Mouse (Mus musculus): ENCODE measurements around the gene Hexim2. TPM values are rescaled to one million over a fixed set of nuclear protein-coding genes. Genes with fewer than 3 reads are reported as not detected.
A peak's percentile ranks its signal among the peaks of the same experiment; 100 is the strongest.

The Hexim2 gene
- polyA plus RNA-seq, 1 experiment: 3.1 TPM

GRCm38 (mm10) chr11:103111881-103112551 is 20.2 kb upstream of the Hexim2 start:
- H3K4me1 ChIP-seq (ENCODE audit: control insufficient read depth, insufficient read depth, low read length): peaks cover 10% of the 10 kb centered on the region
- no peak overlapping the region for H3K4me3 ChIP-seq (ENCODE audit: insufficient read depth, low read length)
- H3K27ac ChIP-seq (ENCODE audit: insufficient read depth, low read depth, low read length): no peak overlapping the region
- TF ChIP-seq CTCF (IDR thresholded peaks at IDR 0.05; ENCODE audit: low read depth, low read length): no peak
- TF ChIP-seq POLR2A (IDR thresholded peaks at IDR 0.05; ENCODE audit: borderline replicate concordance, low read depth, low read length): no peak

- Histone ChIP-seq H3K4me3 (ENCODE audit: insufficient read depth, low read length) (no peak overlapping the region), H3K4me1 (ENCODE audit: control insufficient read depth, insufficient read depth, low read length) (peaks cover 10% of the 10 kb centered on the region), H3K27ac (ENCODE audit: insufficient read depth, low read depth, low read length) (no peak overlapping the region)
- TF ChIP-seq CTCF (IDR thresholded peaks at IDR 0.05; ENCODE audit: low read depth, low read length) (no peak), POLR2A (IDR thresholded peaks at IDR 0.05; ENCODE audit: borderline replicate concordance, low read depth, low read length) (no peak)
Measured at GRCm38 (mm10) chr11:103112552-103112912, 19.7 kb upstream of the Hexim2 start.

- Histone ChIP-seq H3K27ac (ENCODE audit: insufficient read depth, low read depth, low read length) (no peak overlapping the region), H3K4me3 (ENCODE audit: insufficient read depth, low read length) (no peak overlapping the region), H3K4me1 (ENCODE audit: control insufficient read depth, insufficient read depth, low read length) (peaks cover 10% of the 10 kb centered on the region)
- TF ChIP-seq POLR2A (IDR thresholded peaks at IDR 0.05; ENCODE audit: borderline replicate concordance, low read depth, low read length) (no peak), CTCF (IDR thresholded peaks at IDR 0.05; ENCODE audit: low read depth, low read length) (no peak)
Measured at GRCm38 (mm10) chr11:103113005-103113404, 19.2 kb upstream of the Hexim2 start.

- Histone ChIP-seq H3K4me3 (ENCODE audit: insufficient read depth, low read length) (no peak overlapping the region), H3K27ac (ENCODE audit: insufficient read depth, low read depth, low read length) (no peak overlapping the region), H3K4me1 (ENCODE audit: control insufficient read depth, insufficient read depth, low read length) (peaks cover 13% of the 10 kb centered on the region)
- TF ChIP-seq POLR2A (IDR thresholded peaks at IDR 0.05; ENCODE audit: borderline replicate concordance, low read depth, low read length) (no peak), CTCF (IDR thresholded peaks at IDR 0.05; ENCODE audit: low read depth, low read length) (no peak)
Measured at GRCm38 (mm10) chr11:103113771-103114170, 18.5 kb upstream of the Hexim2 start.

GRCm38 (mm10) chr11:103114270-103114943 is 17.8 kb upstream of the Hexim2 start:
- TF ChIP-seq POLR2A (IDR thresholded peaks at IDR 0.05; ENCODE audit: borderline replicate concordance, low read depth, low read length): no peak
- no peak for TF ChIP-seq CTCF (IDR thresholded peaks at IDR 0.05; ENCODE audit: low read depth, low read length)
- Histone ChIP-seq H3K4me3 (ENCODE audit: insufficient read depth, low read length) (peak overlapping the region; percentile 97), H3K4me1 (ENCODE audit: control insufficient read depth, insufficient read depth, low read length) (peaks cover 11% of the 10 kb centered on the region), H3K27ac (ENCODE audit: insufficient read depth, low read depth, low read length) (peak overlapping the region; percentile 96)

- peak overlapping the region; percentile 97 for H3K4me3 ChIP-seq (ENCODE audit: insufficient read depth, low read length)
- peak overlapping the region; percentile 96 for H3K27ac ChIP-seq (ENCODE audit: insufficient read depth, low read depth, low read length)
- TF ChIP-seq POLR2A (IDR thresholded peaks at IDR 0.05; ENCODE audit: borderline replicate concordance, low read depth, low read length): no peak; the same call in 1 of the 2 replicates
- H3K4me1 ChIP-seq (ENCODE audit: control insufficient read depth, insufficient read depth, low read length): peaks cover 11% of the 10 kb centered on the region
Measured at GRCm38 (mm10) chr11:103115163-103116007, 16.8 kb upstream of the Hexim2 start.

- H3K4me1 ChIP-seq (ENCODE audit: control insufficient read depth, insufficient read depth, low read length): peaks cover 11% of the 10 kb centered on the region
- H3K4me3 ChIP-seq (ENCODE audit: insufficient read depth, low read length): peak within 1 kb of the TSS; percentile 97
- TF ChIP-seq POLR2A (IDR thresholded peaks at IDR 0.05; ENCODE audit: borderline replicate concordance, low read depth, low read length): peak; percentile 99
- no peak for TF ChIP-seq CTCF (IDR thresholded peaks at IDR 0.05; ENCODE audit: low read depth, low read length)
- peak within 1 kb of the TSS; percentile 96 for H3K27ac ChIP-seq (ENCODE audit: insufficient read depth, low read depth, low read length)
Measured at GRCm38 (mm10) chr11:103116008-103116818, 16.0 kb upstream of the Hexim2 start, which contains the start of gene Hexim1. Hexim1 (plus strand) TSS chr11:103116231.

- TF ChIP-seq CTCF (IDR thresholded peaks at IDR 0.05; ENCODE audit: low read depth, low read length) (peak; percentile 43), POLR2A (IDR thresholded peaks at IDR 0.05; ENCODE audit: borderline replicate concordance, low read depth, low read length) (no peak)
- H3K4me1 ChIP-seq (ENCODE audit: control insufficient read depth, insufficient read depth, low read length): peaks cover 11% of the 10 kb centered on the region
Measured at GRCm38 (mm10) chr11:103116959-103117590, 15.2 kb upstream of the Hexim2 start.

GRCm38 (mm10) chr11:103117591-103118009 is 14.6 kb upstream of the Hexim2 start:
- no peak for TF ChIP-seq CTCF (IDR thresholded peaks at IDR 0.05; ENCODE audit: low read depth, low read length)
- no peak for TF ChIP-seq POLR2A (IDR thresholded peaks at IDR 0.05; ENCODE audit: borderline replicate concordance, low read depth, low read length)
- Histone ChIP-seq H3K4me1 (ENCODE audit: control insufficient read depth, insufficient read depth, low read length) (peaks cover 11% of the 10 kb centered on the region), H3K4me3 (ENCODE audit: insufficient read depth, low read length) (peak overlapping the region; percentile 68), H3K27ac (ENCODE audit: insufficient read depth, low read depth, low read length) (peak overlapping the region; percentile 60)

More at GRCm38 (mm10) chr11:103116959-103117590, 15.2 kb upstream of the Hexim2 start:
- H3K4me3 ChIP-seq (ENCODE audit: insufficient read depth, low read length): peak overlapping the region; percentile 68
- H3K27ac ChIP-seq (ENCODE audit: insufficient read depth, low read depth, low read length): peak overlapping the region; percentile 60

All from bone marrow macrophage, adult 2 months (primary cell).